Mouse (Mus musculus) E14TG2a.4 (cell line): ENCODE results near the gene Cd83.

ENCODE experiments used
- H3K27me3 ChIP-seq: 2 replicates; pipeline ENCODE4 v1.6.1; 2014; ENCODE audit warnings: low read length, control low read depth; ENCODE audit not compliant: insufficient read depth
- H3K36me3 ChIP-seq: 2 replicates; pipeline ENCODE4 v1.6.1; 2014; ENCODE audit warnings: low read length, control low read depth; ENCODE audit not compliant: insufficient read depth
- H3K4me1 ChIP-seq: replicated peaks from 2 replicates; pipeline ENCODE4 v1.6.1; 2014; ENCODE audit warnings: low read depth, low read length, control low read depth
- H3K4me3 ChIP-seq: replicated peaks from 2 replicates; pipeline ENCODE4 v1.5.1; 2014; ENCODE audit warnings: mild to moderate bottlenecking, low read length
- H3K9me3 ChIP-seq: 2 replicates; pipeline ENCODE4 v1.6.1; 2014; ENCODE audit warnings: low read length, control low read depth
- CTCF ChIP-seq: conservative IDR thresholded peaks from 2 replicates; pipeline ENCODE4 v1.5.1; 2014; ENCODE audit warnings: low read length
- NANOG ChIP-seq: IDR thresholded peaks from 2 replicates; pipeline ENCODE4 v1.6.1; 2014; ENCODE audit warnings: borderline replicate concordance, low read length, mixed read lengths
- POU5F1 ChIP-seq: IDR thresholded peaks from 2 replicates; pipeline ENCODE4 v1.6.1; 2014; ENCODE audit warnings: low read length, borderline replicate concordance

Cd83 gene

DNA sequence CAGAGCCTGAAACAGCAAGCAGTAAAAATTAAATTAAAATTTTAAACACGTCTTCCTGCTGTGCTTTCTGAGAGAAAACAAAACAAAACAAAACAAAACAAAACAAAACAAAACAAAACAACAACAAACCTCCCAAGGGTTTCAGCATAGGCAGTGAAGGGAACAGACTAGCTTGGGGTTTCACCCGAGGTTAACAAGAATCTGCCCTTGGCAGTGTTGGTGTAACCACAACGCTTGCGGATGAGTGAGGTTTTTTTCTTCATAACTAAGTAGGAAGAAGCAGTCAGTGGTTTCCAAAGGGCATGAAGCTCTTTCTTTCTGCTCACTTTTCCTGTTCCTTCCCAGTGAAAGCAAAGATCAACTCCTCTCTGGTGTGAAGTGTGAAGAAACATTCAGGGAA is 5.6 kb upstream of the Cd83 start:
- H3K9me3 ChIP-seq, result no peaks in the 10 kb centered on the region; the same call in 1 of the 2 replicates
- no peak overlapping the region for H3K4me3 ChIP-seq
- no peaks in the 10 kb centered on the region for H3K36me3 ChIP-seq
- H3K4me1 ChIP-seq, result no peaks in the 10 kb centered on the region
- H3K27me3 ChIP-seq, result peaks cover 62% of the 10 kb centered on the region
- no peak for TF ChIP-seq POU5F1
- TF ChIP-seq NANOG, result no peak

GRCm38 (mm10) chr13:43780071-43780470 is 4.5 kb upstream of the Cd83 start:
- Histone ChIP-seq H3K4me1 (peaks cover 3% of the 10 kb centered on the region; the same call in 1 of the 2 replicates), H3K9me3 (no peaks in the 10 kb centered on the region; the same call in 1 of the 2 replicates), H3K27me3 (peaks cover 67% of the 10 kb centered on the region), H3K36me3 (no peaks in the 10 kb centered on the region), H3K4me3 (no peak overlapping the region)
- TF ChIP-seq CTCF (no peak), NANOG (no peak), POU5F1 (no peak)

DNA sequence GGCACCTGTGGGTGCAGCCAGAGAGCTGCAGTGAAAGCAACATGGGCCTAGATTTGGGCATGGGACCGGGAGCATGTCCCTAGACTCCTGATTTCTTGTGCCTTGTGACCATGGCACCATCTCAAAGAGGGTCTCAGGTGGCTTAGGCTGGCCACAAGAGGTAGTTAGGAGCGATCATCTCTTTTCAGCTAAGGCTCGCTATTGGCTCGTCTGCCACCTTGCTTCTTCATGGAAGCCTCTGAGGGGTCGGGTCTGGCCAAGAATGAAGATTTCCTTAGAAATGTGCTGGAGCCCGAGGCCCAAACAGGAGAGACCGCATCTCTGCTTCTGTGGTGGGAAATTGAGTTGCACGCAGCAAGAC is 1.1 kb downstream of the Cd83 start:
- H3K4me1 ChIP-seq, result peaks cover 22% of the 10 kb centered on the region
- no peak for TF ChIP-seq NANOG
- TF ChIP-seq POU5F1, result no peak
- no peak for TF ChIP-seq CTCF
- no peaks in the 10 kb centered on the region for H3K36me3 ChIP-seq
- H3K4me3 ChIP-seq, result peak overlapping the region; percentile 79
- H3K27me3 ChIP-seq, result peaks cover 52% of the 10 kb centered on the region
- no peaks in the 10 kb centered on the region for H3K9me3 ChIP-seq

- Histone ChIP-seq H3K27me3 (peaks cover 52% of the 10 kb centered on the region), H3K4me3 (no peak overlapping the region), H3K9me3 (no peaks in the 10 kb centered on the region), H3K36me3 (no peaks in the 10 kb centered on the region), H3K4me1 (peaks cover 22% of the 10 kb centered on the region)
- TF ChIP-seq NANOG (no peak), CTCF (no peak), POU5F1 (no peak)
These were observed 1.7 kb downstream of the Cd83 start for GRCm38 (mm10) chr13:43786171-43786795.

GRCm38 (mm10) chr13:43787262-43787661 is 2.7 kb downstream of the Cd83 start:
- peaks cover 46% of the 10 kb centered on the region for H3K27me3 ChIP-seq
- peaks cover 22% of the 10 kb centered on the region for H3K4me1 ChIP-seq
- H3K9me3 ChIP-seq, result no peaks in the 10 kb centered on the region
- TF ChIP-seq POU5F1 (no peak), CTCF (no peak), NANOG (no peak)
- no peak overlapping the region for H3K4me3 ChIP-seq
- H3K36me3 ChIP-seq, result no peaks in the 10 kb centered on the region

DNA sequence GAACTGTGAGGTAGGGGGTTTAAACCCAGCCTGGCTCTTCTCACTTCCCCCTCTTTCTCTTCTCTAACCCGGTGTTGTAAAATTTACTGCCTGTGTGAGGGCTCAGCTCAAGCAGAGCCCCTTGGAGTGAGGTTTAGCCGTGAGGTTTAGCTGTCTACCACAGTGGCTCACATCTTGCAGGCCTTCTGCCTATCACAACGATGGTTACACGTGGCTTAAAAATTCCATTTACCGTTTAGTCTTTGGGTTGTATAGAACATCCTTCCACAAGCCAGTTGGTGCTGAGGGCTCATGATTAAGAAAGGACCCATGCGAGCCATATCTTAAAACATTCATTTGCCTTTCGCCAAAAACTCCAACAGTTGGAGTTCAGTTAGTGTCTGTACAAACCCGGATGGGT is 3.5 kb downstream of the Cd83 start:
- Histone ChIP-seq H3K36me3 (no peaks in the 10 kb centered on the region), H3K27me3 (peaks cover 39% of the 10 kb centered on the region), H3K4me1 (peaks cover 22% of the 10 kb centered on the region), H3K9me3 (no peaks in the 10 kb centered on the region), H3K4me3 (no peak overlapping the region)
- no peak for TF ChIP-seq NANOG
- no peak for TF ChIP-seq CTCF
- no peak for TF ChIP-seq POU5F1

DNA sequence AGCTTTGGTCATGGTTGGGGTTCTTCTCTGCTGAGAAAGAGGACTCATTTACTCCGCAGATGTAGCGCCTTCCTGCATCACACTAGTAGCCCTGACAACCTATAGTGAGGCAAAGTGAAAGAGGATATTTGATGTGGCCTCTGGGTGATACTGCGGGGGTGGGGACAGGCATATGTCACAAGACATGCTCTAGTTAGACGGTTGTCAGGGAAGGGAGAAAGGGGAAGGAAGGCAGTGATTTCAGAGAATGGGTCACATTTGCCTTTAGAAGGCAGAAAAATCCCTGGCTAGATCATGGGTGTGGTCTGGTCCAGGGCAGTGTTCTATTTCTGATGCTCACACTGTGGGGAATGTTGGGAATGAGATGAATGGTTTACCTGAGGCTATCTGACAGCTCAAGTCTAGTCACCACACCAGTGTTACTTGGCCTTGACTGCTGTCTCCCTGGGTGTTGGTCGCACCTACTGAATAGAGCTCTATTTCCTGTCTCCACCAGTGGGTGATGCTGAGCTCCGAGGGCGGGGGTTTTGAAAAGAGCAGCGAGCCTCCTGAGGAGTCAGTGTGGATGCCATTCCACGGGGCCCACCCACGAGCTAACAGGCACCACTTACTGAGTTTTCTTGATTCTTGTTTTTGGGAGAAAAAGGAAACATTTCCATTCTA is 4.5 kb downstream of the Cd83 start:
- Histone ChIP-seq H3K27me3 (peaks cover 30% of the 10 kb centered on the region), H3K36me3 (no peaks in the 10 kb centered on the region), H3K4me1 (peaks cover 22% of the 10 kb centered on the region), H3K9me3 (no peaks in the 10 kb centered on the region), H3K4me3 (no peak overlapping the region)
- TF ChIP-seq POU5F1, result no peak
- no peak for TF ChIP-seq NANOG
- TF ChIP-seq CTCF, result no peak

GRCm38 (mm10) chr13:43790229-43791001 is 5.8 kb downstream of the Cd83 start:
- no peak for TF ChIP-seq NANOG
- TF ChIP-seq POU5F1, result no peak
- TF ChIP-seq CTCF, result no peak
- no peaks in the 10 kb centered on the region for H3K9me3 ChIP-seq
- H3K36me3 ChIP-seq, result no peaks in the 10 kb centered on the region
- H3K4me3 ChIP-seq, result no peak overlapping the region
- peaks cover 17% of the 10 kb centered on the region for H3K27me3 ChIP-seq
- H3K4me1 ChIP-seq, result peaks cover 16% of the 10 kb centered on the region

DNA sequence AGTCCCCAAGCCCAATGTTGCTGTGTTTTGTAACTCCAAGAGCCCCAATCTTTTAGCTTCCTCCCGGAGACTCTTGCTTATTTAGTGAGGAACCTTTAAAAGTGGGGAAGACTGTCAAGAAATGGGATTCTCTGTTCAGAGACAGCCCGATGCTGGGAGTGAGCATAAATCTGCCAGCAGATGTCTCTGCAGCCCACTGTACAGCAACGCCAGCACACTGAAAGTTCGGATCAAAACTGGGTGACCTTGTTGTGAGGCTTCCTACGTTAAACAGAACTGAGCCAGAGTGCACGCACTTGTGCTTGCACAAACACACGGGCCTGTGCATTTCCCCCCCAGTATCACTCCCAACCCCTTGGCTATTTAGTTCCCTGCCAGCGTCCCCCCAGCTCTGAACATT is 10.8 kb downstream of the Cd83 start:
- H3K4me3 ChIP-seq, result no peak overlapping the region
- no peaks in the 10 kb centered on the region for H3K36me3 ChIP-seq
- 0 out of 2 replicates have a peak, but pooled peaks cover 2% of the 10 kb centered on the region for H3K27me3 ChIP-seq
- TF ChIP-seq NANOG, result no peak
- TF ChIP-seq CTCF, result 0 out of 2 replicates have a peak, but pooled peaks have one; percentile 0
- no peak for TF ChIP-seq POU5F1
- H3K9me3 ChIP-seq, result no peaks in the 10 kb centered on the region
- no peaks in the 10 kb centered on the region for H3K4me1 ChIP-seq
